Mouse (Mus musculus): ENCODE measurements around the gene Mknk2.

Gene Mknk2

GRCm38 (mm10) chr10:80669737-80670485 lies 8.0 kb downstream of the Mknk2 start:
- no peak for DNase-seq

GRCm38 (mm10) chr10:80669018-80669417 lies 8.9 kb downstream of the Mknk2 start:
- no peak for DNase-seq

- DNase-seq = no peak
Observed at GRCm38 (mm10) chr10:80668614-80669013, 9.3 kb downstream of the Mknk2 start.

GRCm38 (mm10) chr10:80666837-80667412 lies 11.0 kb downstream of the Mknk2 start:
- DNase-seq = no peak

GRCm38 (mm10) chr10:80665981-80666733 lies 11.8 kb downstream of the Mknk2 start:
- no peak for DNase-seq

GRCm38 (mm10) chr10:80665459-80665858 lies 12.5 kb downstream of the Mknk2 start:
- no peak for DNase-seq

GRCm38 (mm10) chr10:80665016-80665380 lies 12.9 kb downstream of the Mknk2 start:
- no peak for DNase-seq

- DNase-seq = no peak
Observed at GRCm38 (mm10) chr10:80664197-80665015, 13.5 kb downstream of the Mknk2 start.

GRCm38 (mm10) chr10:80663485-80664196 lies 14.3 kb downstream of the Mknk2 start:
- no peak for DNase-seq

- DNase-seq = peak; percentile 64
Observed at GRCm38 (mm10) chr10:80661149-80661548, 16.8 kb downstream of the Mknk2 start.

- DNase-seq = peak; percentile 89
Observed at GRCm38 (mm10) chr10:80659213-80659612, 18.7 kb downstream of the Mknk2 start.

- DNase-seq = no peak
Observed at GRCm38 (mm10) chr10:80658841-80659202, 19.1 kb downstream of the Mknk2 start.

- no peak for DNase-seq
Observed at GRCm38 (mm10) chr10:80658194-80658840, 19.6 kb downstream of the Mknk2 start.

GRCm38 (mm10) chr10:80656863-80657623 lies 20.9 kb downstream of the Mknk2 start, which contains the start of gene Btbd2:
Gene Btbd2, minus strand, starts transcription at chr10:80657071.
- no peak for DNase-seq

GRCm38 (mm10) chr10:80656130-80656862 lies 21.6 kb downstream of the Mknk2 start:
- DNase-seq = peak; percentile 99

GRCm38 (mm10) chr10:80655406-80656129 lies 22.3 kb downstream of the Mknk2 start:
- no peak for DNase-seq

- no peak for DNase-seq
Observed at GRCm38 (mm10) chr10:80654866-80655265, 23.0 kb downstream of the Mknk2 start.

- no peak for DNase-seq
Observed at GRCm38 (mm10) chr10:80653156-80653720, 24.7 kb downstream of the Mknk2 start.

- DNase-seq = no peak
Observed at GRCm38 (mm10) chr10:80650392-80650791, 27.5 kb downstream of the Mknk2 start.
